Mouse (Mus musculus) brain, embryonic 14.5 days (tissue): Measurements from ENCODE around the gene Klf16.

Experiments
- CTCF ChIP-seq: fragments of 200-500 bp; IDR thresholded peaks from 2 replicates; pipeline ENCODE4 v1.5.1; 2012; ENCODE audit warnings: inconsistent platforms, mild to moderate bottlenecking, moderate library complexity, borderline replicate concordance; ENCODE audit not compliant: insufficient read depth, insufficient read length; ENCODE audit errors: extremely low read depth
- POLR2A ChIP-seq: fragments of 200-500 bp; IDR thresholded peaks from 2 replicates; pipeline ENCODE4 v1.6.1; 2012; ENCODE audit warnings: mild to moderate bottlenecking, inconsistent platforms, borderline replicate concordance; ENCODE audit not compliant: poor library complexity, insufficient read depth, insufficient read length, severe bottlenecking; ENCODE audit errors: extremely low read depth

DNA sequence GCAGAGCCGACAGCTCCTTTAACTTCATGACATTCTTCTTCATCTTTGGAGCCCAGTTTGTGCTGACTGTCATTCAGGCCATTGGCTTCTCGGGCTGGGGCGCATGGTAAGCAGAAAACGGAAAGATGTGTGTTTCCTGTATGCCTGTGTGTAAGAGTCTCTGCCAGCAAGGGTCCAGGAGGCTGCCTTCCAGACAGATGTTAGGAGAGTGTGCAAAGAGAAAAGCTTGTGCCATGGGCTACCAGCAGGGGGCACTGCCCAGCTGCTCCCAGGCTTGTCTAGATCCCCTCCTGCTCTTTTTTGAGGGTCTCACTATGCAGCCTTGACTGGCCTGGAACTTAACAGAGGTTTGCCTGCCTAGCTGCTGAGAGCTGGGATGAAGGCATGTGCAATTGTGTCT is 33.9 kb upstream of the Klf16 start:
- peak; percentile 86 for TF ChIP-seq CTCF
- no peak for TF ChIP-seq POLR2A
